Mouse (Mus musculus) hindbrain, embryonic 14.5 days (tissue): Measurements from ENCODE around the gene Usp5. TPM values are rescaled to one million over a fixed set of nuclear protein-coding genes. Genes with fewer than 3 reads are reported as not detected.
"Not testable (repeated sequence)": the region's sequence is repeated elsewhere in the genome, so short reads cannot be mapped to it uniquely, and the experiment has no call there.

Experiments used
- ATAC-seq: fragments of 200-750 bp; cut with Nextera tagmentation; 2 replicates; pipeline ENCODE4 v1.8.0; 2017; ENCODE audit warnings: moderate number of reproducible peaks, mild to moderate bottlenecking, moderate TSS enrichment, moderate library complexity; ENCODE audit not compliant: low FRiP score
- DNase-seq: peaks from one replicate; pipeline ENCODE4 v3.0.0-alpha.2; 2015; ENCODE audit warnings: low spot score
- H3K27ac ChIP-seq: fragments of 300-500 bp; sonication (generic); 2 replicates; pipeline ENCODE4 v1.5.1; 2014; ENCODE audit warnings: mild to moderate bottlenecking, moderate library complexity
- H3K27me3 ChIP-seq: fragments of 300-500 bp; sonication (generic); 2 replicates; pipeline ENCODE4 v1.6.1; 2014; ENCODE audit warnings: mild to moderate bottlenecking, low read length, mixed read lengths; ENCODE audit not compliant: control insufficient read depth, insufficient read depth
- H3K36me3 ChIP-seq: fragments of 300-500 bp; sonication (generic); replicated peaks from 2 replicates; pipeline ENCODE4 v1.6.1; 2014; ENCODE audit not compliant: control insufficient read depth, insufficient read depth
- H3K4me1 ChIP-seq: fragments of 300-500 bp; sonication (generic); replicated peaks from 2 replicates; pipeline ENCODE4 v1.6.1; 2014; ENCODE audit warnings: antibody characterized with exemption, low read length, mixed read lengths; ENCODE audit not compliant: control insufficient read depth, insufficient read depth
- H3K4me2 ChIP-seq: fragments of 300-500 bp; sonication (generic); replicated peaks from 2 replicates; pipeline ENCODE4 v1.6.1; 2014; ENCODE audit warnings: mild to moderate bottlenecking, moderate library complexity
- H3K4me3 ChIP-seq: fragments of 300-500 bp; sonication (generic); replicated peaks from 2 replicates; pipeline ENCODE4 v1.5.1; 2014; ENCODE audit warnings: mild to moderate bottlenecking, low read length
- H3K9ac ChIP-seq: fragments of 300-500 bp; sonication (generic); 2 replicates; pipeline ENCODE4 v1.6.1; 2014
- H3K9me3 ChIP-seq: fragments of 300-500 bp; sonication (generic); 2 replicates; pipeline ENCODE4 v1.6.1; 2016; ENCODE audit warnings: low read length; ENCODE audit not compliant: control insufficient read depth
- WGBS: fragments of 180-500 bp; shearing (Covaris S2); extraction: QIAGEN DNeasy Blood & Tissue Kit; methylation state at CpG from one replicate; pipeline ENCODE4 v1.1.7; 2014; 5-methylcytosine and 5-hydroxymethylcytosine counted together
- polyA plus RNA-seq: library from polyadenylated mRNA; unstranded; fragments of >200 nt; fragmentation: Nextera tagmentation; extraction: Ambion mirVana; gene quantifications from 2 replicates; pipeline ENCODE4 v1.2.1, GENCODE M21; 2014

The Usp5 gene
- polyA plus RNA-seq, 1 experiment from 2014 or later: 180 TPM

GRCm38 (mm10) chr6:124803061-124803460, 26.2 kb downstream of the Usp5 start:
- Histone ChIP-seq H3K27ac (no peak overlapping the region), H3K4me1 (peaks cover 12% of the 10 kb centered on the region), H3K36me3 (no peaks in the 10 kb centered on the region), H3K9ac (no peak overlapping the region), H3K4me3 (no peak overlapping the region), H3K4me2 (no peak overlapping the region), H3K9me3 (no peaks in the 10 kb centered on the region), H3K27me3 (no peaks in the 10 kb centered on the region)
- WGBS: 78% methylated on average over 3 of the region's 3 CpGs
- DNase-seq (no peak), ATAC-seq (no peak)

- H3K4me3 ChIP-seq, ATAC-seq, H3K9ac ChIP-seq, H3K27me3 ChIP-seq, DNase-seq, H3K4me2 ChIP-seq, H3K27ac ChIP-seq, H3K36me3 ChIP-seq, H3K9me3 ChIP-seq: not testable (repeated sequence)
- 24% methylated on average over 4 of the region's 9 CpGs for WGBS
- peaks cover 11% of the 10 kb centered on the region for H3K4me1 ChIP-seq
Measured at GRCm38 (mm10) chr6:124802400-124802799, 26.9 kb downstream of the Usp5 start.

GRCm38 (mm10) chr6:124796200-124796599, 33.1 kb downstream of the Usp5 start:
- ATAC-seq (no peak), DNase-seq (no peak)
- Histone ChIP-seq H3K27ac (no peak overlapping the region), H3K9me3 (no peaks in the 10 kb centered on the region), H3K27me3 (no peaks in the 10 kb centered on the region), H3K9ac (no peak overlapping the region), H3K4me1 (no peaks in the 10 kb centered on the region), H3K4me3 (no peak overlapping the region), H3K36me3 (no peaks in the 10 kb centered on the region), H3K4me2 (no peak overlapping the region)
- 86% methylated on average over 2 of the region's 2 CpGs for WGBS

- no peak overlapping the region for H3K4me2 ChIP-seq
- H3K9me3 ChIP-seq: no peaks in the 10 kb centered on the region
- no peak overlapping the region for H3K9ac ChIP-seq
- no peaks in the 10 kb centered on the region for H3K4me1 ChIP-seq
- no peak overlapping the region for H3K4me3 ChIP-seq
- no peaks in the 10 kb centered on the region for H3K27me3 ChIP-seq
- no peak for ATAC-seq
- no peak overlapping the region for H3K27ac ChIP-seq
- WGBS: 73% methylated on average over 4 of the region's 4 CpGs
- DNase-seq: no peak
- H3K36me3 ChIP-seq: no peaks in the 10 kb centered on the region
Measured at GRCm38 (mm10) chr6:124795781-124796180, 33.5 kb downstream of the Usp5 start.

GRCm38 (mm10) chr6:124791911-124792310, 37.4 kb downstream of the Usp5 start:
- H3K9ac ChIP-seq: no peak overlapping the region

GRCm38 (mm10) chr6:124790121-124790520, 39.2 kb downstream of the Usp5 start:
- DNase-seq (no peak), ATAC-seq (no peak)
- Histone ChIP-seq H3K4me1 (0 out of 2 replicates have a peak, but pooled peaks cover 3% of the 10 kb centered on the region), H3K4me2 (no peak overlapping the region), H3K36me3 (no peaks in the 10 kb centered on the region), H3K9me3 (no peaks in the 10 kb centered on the region), H3K27ac (no peak overlapping the region), H3K27me3 (no peaks in the 10 kb centered on the region), H3K9ac (no peak overlapping the region), H3K4me3 (no peak overlapping the region)
- WGBS: 79% methylated on average over 4 of the region's 4 CpGs

More at GRCm38 (mm10) chr6:124791911-124792310, 37.4 kb downstream of the Usp5 start:
- Histone ChIP-seq H3K9me3 (no peaks in the 10 kb centered on the region), H3K4me3 (no peak overlapping the region), H3K4me2 (no peak overlapping the region), H3K36me3 (no peaks in the 10 kb centered on the region), H3K27ac (no peak overlapping the region), H3K4me1 (0 out of 2 replicates have a peak, but pooled peaks cover 3% of the 10 kb centered on the region), H3K27me3 (no peaks in the 10 kb centered on the region)
- WGBS: 89% methylated on average over 3 of the region's 3 CpGs
- ATAC-seq: no peak
- DNase-seq: no peak

GRCm38 (mm10) chr6:124789519-124789918, 39.8 kb downstream of the Usp5 start:
- H3K27ac ChIP-seq: no peak overlapping the region
- 0 out of 2 replicates have a peak, but pooled peaks cover 3% of the 10 kb centered on the region for H3K4me1 ChIP-seq
- no peaks in the 10 kb centered on the region for H3K27me3 ChIP-seq
- no peaks in the 10 kb centered on the region for H3K9me3 ChIP-seq
- no peak overlapping the region for H3K9ac ChIP-seq
- no peak overlapping the region for H3K4me2 ChIP-seq
- DNase-seq: no peak
- H3K4me3 ChIP-seq: no peak overlapping the region
- no peak for ATAC-seq
- WGBS: 78% methylated on average over 4 of the region's 4 CpGs
- no peaks in the 10 kb centered on the region for H3K36me3 ChIP-seq

GRCm38 (mm10) chr6:124787722-124788121, 41.6 kb downstream of the Usp5 start:
- no peaks in the 10 kb centered on the region for H3K9me3 ChIP-seq
- no peaks in the 10 kb centered on the region for H3K36me3 ChIP-seq
- H3K4me2 ChIP-seq: no peak overlapping the region
- ATAC-seq (no peak), DNase-seq (no peak)
- no peak overlapping the region for H3K27ac ChIP-seq
- H3K9ac ChIP-seq: no peak overlapping the region
- H3K4me1 ChIP-seq: 0 out of 2 replicates have a peak, but pooled peaks cover 3% of the 10 kb centered on the region
- H3K4me3 ChIP-seq: no peak overlapping the region
- 74% methylated on average over 10 of the region's 10 CpGs for WGBS
- no peaks in the 10 kb centered on the region for H3K27me3 ChIP-seq

- 60% methylated on average over 8 of the region's 8 CpGs for WGBS
- Histone ChIP-seq H3K9ac (no peak overlapping the region), H3K9me3 (no peaks in the 10 kb centered on the region), H3K27ac (no peak overlapping the region), H3K4me1 (0 out of 2 replicates have a peak, but pooled peaks cover 3% of the 10 kb centered on the region), H3K36me3 (no peaks in the 10 kb centered on the region), H3K4me2 (no peak overlapping the region), H3K27me3 (no peaks in the 10 kb centered on the region), H3K4me3 (no peak overlapping the region)
- ATAC-seq (no peak), DNase-seq (no peak)
Measured at GRCm38 (mm10) chr6:124786756-124787420, 42.4 kb downstream of the Usp5 start.
